Mouse (Mus musculus): ENCODE measurements around the gene Frmd4a.

DNA sequence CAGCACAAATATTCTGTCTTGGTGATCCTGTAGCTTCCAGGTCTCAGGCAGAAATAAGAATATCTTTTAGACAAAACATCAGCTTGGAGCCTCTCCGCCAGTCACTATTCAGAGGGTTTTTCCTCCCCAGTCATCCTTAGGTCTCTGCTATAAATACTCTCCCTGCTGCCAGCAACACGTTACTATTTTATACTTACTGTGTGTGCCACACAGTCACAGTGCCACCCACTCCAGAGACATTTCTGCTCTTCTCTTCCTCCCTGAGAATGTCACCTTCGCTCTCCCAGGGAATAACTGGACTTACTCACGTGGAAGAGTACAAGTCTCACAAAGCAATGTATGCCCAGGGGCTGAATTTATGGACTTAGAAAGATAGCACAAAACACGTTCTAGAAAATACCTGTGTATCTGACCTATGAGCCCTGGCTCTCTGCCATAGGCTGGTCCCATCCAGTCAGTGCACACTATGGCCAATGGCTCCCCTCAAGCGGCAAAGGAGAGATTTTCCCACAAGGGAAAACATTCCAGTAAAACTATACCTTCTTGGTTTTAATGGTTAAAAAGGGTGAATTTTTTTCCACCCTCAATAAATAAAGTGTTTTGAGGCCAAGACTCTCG is 209.5 kb downstream of the Frmd4a start:
- TF ChIP-seq CTCF (IDR thresholded peaks at IDR 0.05; ENCODE audit: extremely low read depth, insufficient read length, insufficient replicate concordance, low read depth, low read length) (no peak), POLR2A (IDR thresholded peaks at IDR 0.05; ENCODE audit: low read depth, low read length) (no peak)
